Mouse (Mus musculus) embryonic facial prominence, embryonic 12.5 days (tissue): ENCODE data around the gene Dusp22. TPM values are rescaled to one million over a fixed set of nuclear protein-coding genes. Genes with fewer than 3 reads are reported as not detected.

Experiments
- ATAC-seq: fragments of 200-750 bp; cut with Nextera tagmentation; 2 replicates; pipeline ENCODE4 v1.8.0; 2017; ENCODE audit not compliant: insufficient number of reproducible peaks, insufficient read depth, low FRiP score, low TSS enrichment
- H3K27ac ChIP-seq: fragments of 300-500 bp; sonication (generic); 2 replicates; pipeline ENCODE4 v1.5.1; 2016; ENCODE audit warnings: mild to moderate bottlenecking
- H3K27me3 ChIP-seq: fragments of 300-500 bp; sonication (generic); 2 replicates; pipeline ENCODE4 v1.6.1; 2016; ENCODE audit warnings: mild to moderate bottlenecking, moderate library complexity
- H3K36me3 ChIP-seq: fragments of 300-500 bp; sonication (generic); 2 replicates; pipeline ENCODE4 v1.6.1; 2016; ENCODE audit warnings: mild to moderate bottlenecking
- H3K4me1 ChIP-seq: fragments of 300-500 bp; sonication (generic); 2 replicates; pipeline ENCODE4 v1.6.1; 2016
- H3K4me2 ChIP-seq: fragments of 300-500 bp; sonication (generic); replicated peaks from 2 replicates; pipeline ENCODE4 v1.6.1; 2016; ENCODE audit warnings: mild to moderate bottlenecking, moderate library complexity
- H3K4me3 ChIP-seq: fragments of 300-500 bp; sonication (generic); 2 replicates; pipeline ENCODE4 v1.5.1; 2016; ENCODE audit warnings: mild to moderate bottlenecking
- H3K9ac ChIP-seq: fragments of 300-500 bp; sonication (generic); 2 replicates; pipeline ENCODE4 v1.6.1; 2016; ENCODE audit warnings: mild to moderate bottlenecking, moderate library complexity
- H3K9me3 ChIP-seq: fragments of 300-500 bp; sonication (generic); 2 replicates; pipeline ENCODE4 v1.6.1; 2016; ENCODE audit warnings: mild to moderate bottlenecking, moderate library complexity
- WGBS: fragments of 180-500 bp; shearing (Covaris S2); methylation state at CpG from one replicate; pipeline ENCODE4 v1.1.7; 2016; 5-methylcytosine and 5-hydroxymethylcytosine counted together
- polyA plus RNA-seq: library from polyadenylated mRNA; unstranded; fragments of >200 nt; fragmentation: Nextera tagmentation; extraction: Ambion mirVana; gene quantifications from 2 replicates; pipeline ENCODE4 v1.2.1, GENCODE M21; 2016

Gene Dusp22
- polyA plus RNA-seq, 1 experiment from 2014 or later, result 26.1 TPM

- H3K4me2 ChIP-seq, result no peak overlapping the region
- no peaks in the 10 kb centered on the region for H3K36me3 ChIP-seq
- H3K27me3 ChIP-seq, result 0 out of 2 replicates have a peak, but pooled peaks cover 5% of the 10 kb centered on the region
- H3K4me3 ChIP-seq, result no peak overlapping the region
- H3K9me3 ChIP-seq, result no peaks in the 10 kb centered on the region
- no peaks in the 10 kb centered on the region for H3K4me1 ChIP-seq
- no peak overlapping the region for H3K9ac ChIP-seq
- H3K27ac ChIP-seq, result no peak overlapping the region
- 76% methylated on average over 6 of the region's 6 CpGs for WGBS
- ATAC-seq, result no peak
Observed at GRCm38 (mm10) chr13:30742411-30742970, 82.7 kb downstream of the Dusp22 start.

GRCm38 (mm10) chr13:30745121-30745520, 85.3 kb downstream of the Dusp22 start:
- peaks cover 29% of the 10 kb centered on the region for H3K27me3 ChIP-seq
- WGBS, result 75% methylated on average over 7 of the region's 7 CpGs
- no peaks in the 10 kb centered on the region for H3K9me3 ChIP-seq
- H3K9ac ChIP-seq, result no peak overlapping the region
- no peak overlapping the region for H3K27ac ChIP-seq
- H3K4me3 ChIP-seq, result no peak overlapping the region
- ATAC-seq, result no peak
- no peak overlapping the region for H3K4me2 ChIP-seq
- no peaks in the 10 kb centered on the region for H3K36me3 ChIP-seq
- H3K4me1 ChIP-seq, result peaks cover 14% of the 10 kb centered on the region; the same call in 1 of the 2 replicates

GRCm38 (mm10) chr13:30747068-30747467, 87.3 kb downstream of the Dusp22 start:
- peaks cover 22% of the 10 kb centered on the region for H3K4me1 ChIP-seq
- no peak overlapping the region for H3K4me2 ChIP-seq
- 73% methylated on average over 5 of the region's 5 CpGs for WGBS
- H3K9ac ChIP-seq, result no peak overlapping the region
- no peak overlapping the region for H3K27ac ChIP-seq
- no peak overlapping the region for H3K4me3 ChIP-seq
- ATAC-seq, result no peak
- H3K9me3 ChIP-seq, result no peaks in the 10 kb centered on the region
- no peaks in the 10 kb centered on the region for H3K36me3 ChIP-seq
- H3K27me3 ChIP-seq, result peaks cover 48% of the 10 kb centered on the region

- peaks cover 53% of the 10 kb centered on the region for H3K27me3 ChIP-seq
- no peak overlapping the region for H3K9ac ChIP-seq
- no peaks in the 10 kb centered on the region for H3K36me3 ChIP-seq
- no peak overlapping the region for H3K27ac ChIP-seq
- no peaks in the 10 kb centered on the region for H3K9me3 ChIP-seq
- no peak overlapping the region for H3K4me3 ChIP-seq
- no peak for ATAC-seq
- H3K4me1 ChIP-seq, result peaks cover 22% of the 10 kb centered on the region
- 64% methylated on average over 11 of the region's 11 CpGs for WGBS
- H3K4me2 ChIP-seq, result no peak overlapping the region
Observed at GRCm38 (mm10) chr13:30747504-30747903, 87.7 kb downstream of the Dusp22 start.

- H3K4me2 ChIP-seq, result no peak overlapping the region
- no peaks in the 10 kb centered on the region for H3K36me3 ChIP-seq
- H3K9ac ChIP-seq, result no peak overlapping the region
- H3K4me3 ChIP-seq, result no peak overlapping the region
- WGBS, result 55% methylated on average over 11 of the region's 11 CpGs
- no peaks in the 10 kb centered on the region for H3K9me3 ChIP-seq
- peaks cover 57% of the 10 kb centered on the region for H3K27me3 ChIP-seq
- H3K4me1 ChIP-seq, result peaks cover 22% of the 10 kb centered on the region
- H3K27ac ChIP-seq, result no peak overlapping the region
- no peak for ATAC-seq
Observed at GRCm38 (mm10) chr13:30748321-30748720, 88.5 kb downstream of the Dusp22 start.

- Histone ChIP-seq H3K36me3 (no peaks in the 10 kb centered on the region), H3K9ac (no peak within 1 kb of the TSS), H3K4me2 (peak within 1 kb of the TSS; percentile 69), H3K4me1 (peaks cover 22% of the 10 kb centered on the region), H3K9me3 (no peaks in the 10 kb centered on the region), H3K4me3 (peak within 1 kb of the TSS; percentile 38), H3K27ac (no peak within 1 kb of the TSS), H3K27me3 (peaks cover 57% of the 10 kb centered on the region)
- WGBS, result 2% methylated on average over 21 of the region's 21 CpGs
- ATAC-seq, result peak; percentile 64
Observed at GRCm38 (mm10) chr13:30749021-30749556, 89.3 kb downstream of the Dusp22 start, which contains the start of gene Irf4. Irf4 (plus strand) TSS chr13:30749226.

- no peak for ATAC-seq
- Histone ChIP-seq H3K27me3 (peaks cover 57% of the 10 kb centered on the region), H3K27ac (no peak overlapping the region), H3K9ac (no peak overlapping the region), H3K4me2 (peak overlapping the region; percentile 69), H3K36me3 (no peaks in the 10 kb centered on the region), H3K9me3 (no peaks in the 10 kb centered on the region), H3K4me1 (peaks cover 22% of the 10 kb centered on the region), H3K4me3 (peak overlapping the region; percentile 38)
- 3% methylated on average over 11 of the region's 11 CpGs for WGBS
Observed at GRCm38 (mm10) chr13:30749557-30750141, 89.8 kb downstream of the Dusp22 start.

GRCm38 (mm10) chr13:30750461-30751303, 90.9 kb downstream of the Dusp22 start:
- 3% methylated on average over 33 of the region's 33 CpGs for WGBS
- H3K9me3 ChIP-seq, result no peaks in the 10 kb centered on the region
- peak overlapping the region; percentile 38 for H3K4me3 ChIP-seq
- no peak for ATAC-seq
- H3K9ac ChIP-seq, result no peak overlapping the region
- peaks cover 57% of the 10 kb centered on the region for H3K27me3 ChIP-seq
- H3K4me2 ChIP-seq, result peak overlapping the region; percentile 69
- H3K4me1 ChIP-seq, result peaks cover 22% of the 10 kb centered on the region
- no peaks in the 10 kb centered on the region for H3K36me3 ChIP-seq
- no peak overlapping the region for H3K27ac ChIP-seq

- H3K27me3 ChIP-seq, result peaks cover 53% of the 10 kb centered on the region
Observed at GRCm38 (mm10) chr13:30751304-30751580, 91.4 kb downstream of the Dusp22 start.

GRCm38 (mm10) chr13:30752581-30753187, 92.9 kb downstream of the Dusp22 start:
- ATAC-seq, result no peak
- no peak overlapping the region for H3K4me3 ChIP-seq
- H3K27ac ChIP-seq, result no peak overlapping the region
- H3K9ac ChIP-seq, result no peak overlapping the region
- no peaks in the 10 kb centered on the region for H3K9me3 ChIP-seq
- no peaks in the 10 kb centered on the region for H3K36me3 ChIP-seq
- H3K4me2 ChIP-seq, result no peak overlapping the region
- peaks cover 22% of the 10 kb centered on the region for H3K4me1 ChIP-seq
- 79% methylated on average over 4 of the region's 4 CpGs for WGBS
- peaks cover 52% of the 10 kb centered on the region for H3K27me3 ChIP-seq

More at GRCm38 (mm10) chr13:30751304-30751580, 91.4 kb downstream of the Dusp22 start:
- H3K36me3 ChIP-seq, result no peaks in the 10 kb centered on the region
- no peak overlapping the region for H3K4me2 ChIP-seq
- 20% methylated on average over 6 of the region's 6 CpGs for WGBS
- peaks cover 22% of the 10 kb centered on the region for H3K4me1 ChIP-seq
- H3K4me3 ChIP-seq, result no peak overlapping the region
- no peak for ATAC-seq
- H3K27ac ChIP-seq, result no peak overlapping the region
- H3K9ac ChIP-seq, result no peak overlapping the region
- H3K9me3 ChIP-seq, result no peaks in the 10 kb centered on the region

- no peak overlapping the region for H3K4me3 ChIP-seq
- no peak overlapping the region for H3K27ac ChIP-seq
- WGBS, result 83% methylated on average over 3 of the region's 3 CpGs
- no peak for ATAC-seq
- H3K4me1 ChIP-seq, result peaks cover 22% of the 10 kb centered on the region
- H3K27me3 ChIP-seq, result peaks cover 44% of the 10 kb centered on the region
- no peaks in the 10 kb centered on the region for H3K36me3 ChIP-seq
- H3K4me2 ChIP-seq, result no peak overlapping the region
- no peak overlapping the region for H3K9ac ChIP-seq
- no peaks in the 10 kb centered on the region for H3K9me3 ChIP-seq
Observed at GRCm38 (mm10) chr13:30753441-30753840, 93.6 kb downstream of the Dusp22 start.
